Mouse (Mus musculus): Measurements from ENCODE around the gene Serinc5. TPM values are rescaled to one million over a fixed set of nuclear protein-coding genes. Genes with fewer than 3 reads are reported as not detected.

The Serinc5 gene
- polyA plus RNA-seq, 3 experiments from 2014 or later: 8.9 to 10.1 (median 9.7) TPM

- ATAC-seq: no peak
Observed at GRCm38 (mm10) chr13:92706342-92707061, 95.6 kb downstream of the Serinc5 start.

GRCm38 (mm10) chr13:92707941-92708340, 97.0 kb downstream of the Serinc5 start:
- ATAC-seq: no peak

GRCm38 (mm10) chr13:92708466-92708865, 97.6 kb downstream of the Serinc5 start:
- ATAC-seq: no peak

- ATAC-seq: no peak
Observed at GRCm38 (mm10) chr13:92709535-92709934, 98.6 kb downstream of the Serinc5 start.

GRCm38 (mm10) chr13:92710361-92710760, 99.5 kb downstream of the Serinc5 start:
- no peak for ATAC-seq

- ATAC-seq: no peak
Observed at GRCm38 (mm10) chr13:92711821-92712220, 100.9 kb downstream of the Serinc5 start.

GRCm38 (mm10) chr13:92712619-92713018, 101.7 kb downstream of the Serinc5 start:
- no peak for ATAC-seq

GRCm38 (mm10) chr13:92717851-92718665, 107.2 kb downstream of the Serinc5 start:
- ATAC-seq: no peak

- ATAC-seq: no peak
Observed at GRCm38 (mm10) chr13:92721006-92721405, 110.1 kb downstream of the Serinc5 start.

GRCm38 (mm10) chr13:92722389-92722788, 111.5 kb downstream of the Serinc5 start:
- no peak for ATAC-seq

GRCm38 (mm10) chr13:92729811-92730210, 118.9 kb downstream of the Serinc5 start:
- no peak for ATAC-seq

- ATAC-seq: no peak
Observed at GRCm38 (mm10) chr13:92731811-92732210, 120.9 kb downstream of the Serinc5 start.

GRCm38 (mm10) chr13:92732836-92733235, 121.9 kb downstream of the Serinc5 start:
- no peak for ATAC-seq

- ATAC-seq: peak; percentile 82
Observed at GRCm38 (mm10) chr13:92733252-92733651, 122.4 kb downstream of the Serinc5 start.

- ATAC-seq: no peak
Observed at GRCm38 (mm10) chr13:92733741-92734140, 122.8 kb downstream of the Serinc5 start.

- no peak for ATAC-seq
Observed at GRCm38 (mm10) chr13:92735693-92736092, 124.8 kb downstream of the Serinc5 start.

- no peak for ATAC-seq
Observed at GRCm38 (mm10) chr13:92736516-92737300, 125.8 kb downstream of the Serinc5 start.

- ATAC-seq: no peak
Observed at GRCm38 (mm10) chr13:92738821-92739220, 127.9 kb downstream of the Serinc5 start.

GRCm38 (mm10) chr13:92739858-92740257, 129.0 kb downstream of the Serinc5 start:
- no peak for ATAC-seq

- ATAC-seq: peak; percentile 88
Observed at GRCm38 (mm10) chr13:92740671-92741270, 129.9 kb downstream of the Serinc5 start.

- ATAC-seq: no peak
Observed at GRCm38 (mm10) chr13:92742886-92743285, 132.0 kb downstream of the Serinc5 start.

- ATAC-seq: no peak
Observed at GRCm38 (mm10) chr13:92743337-92743736, 132.4 kb downstream of the Serinc5 start.

All from inflammation-experienced regulatory T-cells, adult 6 months (primary cell).